Mouse (Mus musculus) lung, postnatal 10 days (tissue): ENCODE measurements at regions not wholly inside any gene's neighbourhood (a gene's known extent, or its start where the extent isn't known, plus 50 kb on each side); places are given as distances from the start of the nearest gene placed in this dataset.

Source experiments
- DNase-seq: peaks from one replicate; pipeline ENCODE4 v3.0.0; 2021

- DNase-seq = no peak
Observed at GRCm38 (mm10) chr19:44626261-44626660, 63.6 kb downstream of the Hif1an start.

- DNase-seq = no peak
Observed at GRCm38 (mm10) chr19:44629705-44630104, 67.1 kb downstream of the Hif1an start.

GRCm38 (mm10) chr19:44631356-44632007, 68.8 kb downstream of the Hif1an start:
- DNase-seq = no peak

GRCm38 (mm10) chr19:44637145-44637719, 74.6 kb downstream of the Hif1an start:
- DNase-seq = no peak

GRCm38 (mm10) chr19:44640021-44640420, 77.4 kb downstream of the Hif1an start:
- no peak for DNase-seq

- DNase-seq = no peak
Observed at GRCm38 (mm10) chr19:44640551-44640950, 77.9 kb downstream of the Hif1an start.

- DNase-seq = no peak
Observed at GRCm38 (mm10) chr19:44642294-44642693, 79.6 kb downstream of the Hif1an start.

- DNase-seq = no peak
Observed at GRCm38 (mm10) chr19:44644376-44644775, 81.7 kb downstream of the Hif1an start.

GRCm38 (mm10) chr19:44644929-44645328, 82.3 kb downstream of the Hif1an start:
- DNase-seq = no peak

- no peak for DNase-seq
Observed at GRCm38 (mm10) chr19:44646548-44646947, 83.9 kb downstream of the Hif1an start.

GRCm38 (mm10) chr19:44649206-44649605, 86.6 kb downstream of the Hif1an start:
- DNase-seq = no peak

- no peak for DNase-seq
Observed at GRCm38 (mm10) chr19:44650841-44651240, 88.2 kb downstream of the Hif1an start.

- no peak for DNase-seq
Observed at GRCm38 (mm10) chr19:44651605-44652004, 89.0 kb downstream of the Hif1an start.

GRCm38 (mm10) chr19:44655719-44656118, 93.1 kb downstream of the Hif1an start:
- peak; percentile 69 for DNase-seq

- no peak for DNase-seq
Observed at GRCm38 (mm10) chr19:44659316-44659715, 96.5 kb upstream of the Pax2 start.

- DNase-seq = no peak
Observed at GRCm38 (mm10) chr19:44669535-44669958, 86.3 kb upstream of the Pax2 start.

GRCm38 (mm10) chr19:44674621-44675245, 81.1 kb upstream of the Pax2 start:
- no peak for DNase-seq

- DNase-seq = no peak
Observed at GRCm38 (mm10) chr19:44676555-44677120, 79.2 kb upstream of the Pax2 start.

GRCm38 (mm10) chr19:44677295-44677694, 78.5 kb upstream of the Pax2 start:
- no peak for DNase-seq

GRCm38 (mm10) chr19:44678686-44679085, 77.2 kb upstream of the Pax2 start:
- no peak for DNase-seq

GRCm38 (mm10) chr19:44681675-44682074, 74.2 kb upstream of the Pax2 start:
- no peak for DNase-seq

- no peak for DNase-seq
Observed at GRCm38 (mm10) chr19:44683191-44683590, 72.7 kb upstream of the Pax2 start.

- peak; percentile 8 for DNase-seq
Observed at GRCm38 (mm10) chr19:44684061-44684514, 71.8 kb upstream of the Pax2 start.

- no peak for DNase-seq
Observed at GRCm38 (mm10) chr19:44686061-44686460, 69.8 kb upstream of the Pax2 start.
